Mouse (Mus musculus) brain, adult 2 months (tissue): ENCODE data around the gene Cdh13.
A peak's percentile ranks its signal among the peaks of the same experiment; 100 is the strongest.

ENCODE experiments used
- DNase-seq: peaks from one replicate; pipeline ENCODE4 v3.0.0; 2011; ENCODE audit warnings: low read depth, low spot score

The Cdh13 gene

GRCm38 (mm10) chr8:118565186-118565585 lies 281.7 kb downstream of the Cdh13 start:
- DNase-seq = no peak

GRCm38 (mm10) chr8:118565887-118566747 lies 282.6 kb downstream of the Cdh13 start:
- DNase-seq = no peak

- no peak for DNase-seq
Observed at GRCm38 (mm10) chr8:118569366-118569765, 285.8 kb downstream of the Cdh13 start.

GRCm38 (mm10) chr8:118581256-118581655 lies 297.7 kb downstream of the Cdh13 start:
- DNase-seq = no peak

- DNase-seq = no peak
Observed at GRCm38 (mm10) chr8:118582185-118582584, 298.7 kb downstream of the Cdh13 start.

GRCm38 (mm10) chr8:118587981-118588380 lies 304.4 kb downstream of the Cdh13 start:
- no peak for DNase-seq

GRCm38 (mm10) chr8:118596816-118597215 lies 313.3 kb downstream of the Cdh13 start:
- peak; percentile 67 for DNase-seq

- DNase-seq = no peak
Observed at GRCm38 (mm10) chr8:118601376-118601775, 317.8 kb downstream of the Cdh13 start.

GRCm38 (mm10) chr8:118602074-118602473 lies 318.5 kb downstream of the Cdh13 start:
- peak; percentile 22 for DNase-seq

- peak; percentile 90 for DNase-seq
Observed at GRCm38 (mm10) chr8:118611551-118611950, 328.0 kb downstream of the Cdh13 start.

GRCm38 (mm10) chr8:118618195-118618594 lies 334.7 kb downstream of the Cdh13 start:
- peak; percentile 46 for DNase-seq

- no peak for DNase-seq
Observed at GRCm38 (mm10) chr8:118626425-118626824, 342.9 kb downstream of the Cdh13 start.

- peak; percentile 24 for DNase-seq
Observed at GRCm38 (mm10) chr8:118627737-118628136, 344.2 kb downstream of the Cdh13 start.

- DNase-seq = peak; percentile 27
Observed at GRCm38 (mm10) chr8:118628702-118629101, 345.2 kb downstream of the Cdh13 start.

GRCm38 (mm10) chr8:118635296-118636060 lies 351.9 kb downstream of the Cdh13 start:
- DNase-seq = peak; percentile 66

- DNase-seq = peak; percentile 51
Observed at GRCm38 (mm10) chr8:118639606-118640005, 356.1 kb downstream of the Cdh13 start.

- DNase-seq = no peak
Observed at GRCm38 (mm10) chr8:118641799-118642198, 358.3 kb downstream of the Cdh13 start.

- no peak for DNase-seq
Observed at GRCm38 (mm10) chr8:118648801-118649537, 365.4 kb downstream of the Cdh13 start.

- no peak for DNase-seq
Observed at GRCm38 (mm10) chr8:118649981-118650380, 366.4 kb downstream of the Cdh13 start.

GRCm38 (mm10) chr8:118662001-118662829 lies 378.7 kb downstream of the Cdh13 start:
- DNase-seq = no peak

GRCm38 (mm10) chr8:118665081-118665480 lies 381.5 kb downstream of the Cdh13 start:
- peak; percentile 82 for DNase-seq
